Mouse (Mus musculus) urinary bladder, adult 2 months (tissue): Measurements from ENCODE around the gene Gm12355. TPM values are rescaled to one million over a fixed set of nuclear protein-coding genes. Genes with fewer than 3 reads are reported as not detected.

Experiments
- DNase-seq: peaks from one replicate; pipeline ENCODE4 v3.0.0; 2022; ENCODE audit warnings: low spot score
- polyA plus RNA-seq: library from polyadenylated mRNA; depleted of rRNA; stranded (reverse); fragments of >200 nt; gene quantifications from 2 replicates; pipeline ENCODE4 v1.2.3, GENCODE M21; 2012

The Gm12355 gene
- polyA plus RNA-seq, 1 experiment = 0.47 TPM

GRCm38 (mm10) chr11:98602090-98602690 is 23.3 kb downstream of the Gm12355 start:
- DNase-seq = no peak

GRCm38 (mm10) chr11:98599291-98599690 is 26.2 kb downstream of the Gm12355 start:
- DNase-seq = no peak

GRCm38 (mm10) chr11:98598851-98599290 is 26.6 kb downstream of the Gm12355 start:
- no peak for DNase-seq

- no peak for DNase-seq
These were observed 27.5 kb downstream of the Gm12355 start, which contains the start of gene Lrrc3c for GRCm38 (mm10) chr11:98597991-98598390. TSS of gene Lrrc3c (plus strand) at chr11:98598291.

DNA sequence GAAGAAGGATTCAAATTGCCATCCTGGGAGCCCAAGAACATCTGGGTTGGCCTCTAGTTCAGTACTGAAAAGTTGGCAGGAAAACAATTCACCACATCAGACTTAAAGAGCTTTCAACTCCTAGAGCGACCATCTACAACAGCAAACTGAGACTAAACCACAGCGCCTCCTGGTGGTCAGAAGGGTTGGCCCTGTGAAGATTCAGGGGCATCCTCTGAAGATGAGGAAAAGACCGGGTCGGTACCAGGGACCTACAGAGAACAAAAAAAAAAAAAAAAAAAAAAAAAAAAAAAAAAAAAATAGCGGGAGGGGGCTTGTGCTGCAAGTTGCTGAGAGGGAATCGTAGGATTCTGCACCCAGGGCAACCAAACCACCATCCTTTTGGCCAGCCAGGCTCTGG is 28.1 kb downstream of the Gm12355 start:
- DNase-seq = peak; percentile 18

DNA sequence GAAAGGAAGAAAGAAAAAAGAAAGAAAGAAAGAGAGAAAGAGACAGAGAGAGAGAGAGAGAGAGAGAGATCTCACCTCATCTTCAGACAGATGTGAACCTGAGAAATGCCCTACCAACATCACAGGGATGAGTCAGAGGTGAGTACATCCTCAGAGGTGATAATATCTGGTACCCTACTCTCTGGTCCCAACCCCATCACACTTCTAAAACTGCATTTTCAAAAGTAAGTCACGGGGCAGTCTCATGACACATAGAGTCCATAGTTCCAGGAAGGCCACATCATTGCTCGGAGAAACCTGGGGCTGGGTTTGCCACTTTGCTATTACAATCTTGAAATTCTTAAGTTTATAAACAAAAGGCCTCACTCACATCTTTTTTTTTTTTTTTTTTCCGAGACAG is 29.5 kb downstream of the Gm12355 start:
- no peak for DNase-seq

DNA sequence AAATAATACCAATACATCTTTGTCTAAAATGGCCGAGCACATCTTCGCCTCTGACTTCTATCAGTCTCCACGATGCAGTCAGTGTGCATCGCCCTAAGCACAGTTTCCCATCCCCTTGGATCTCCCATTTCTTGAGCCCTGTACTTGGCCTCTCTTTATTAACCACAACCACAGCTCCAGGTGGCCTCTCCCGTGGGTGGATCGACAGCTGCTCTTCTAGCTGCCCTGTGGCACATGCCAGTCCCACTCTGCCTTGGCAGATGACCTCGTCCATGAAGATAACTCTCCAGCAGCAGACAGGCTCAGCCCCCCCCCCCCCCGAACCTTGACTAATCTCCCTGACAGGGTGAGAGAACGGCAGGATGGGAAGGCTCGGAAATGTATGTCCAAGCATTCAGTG is 30.0 kb downstream of the Gm12355 start:
- DNase-seq = no peak

- DNase-seq = no peak
These were observed 30.4 kb downstream of the Gm12355 start for GRCm38 (mm10) chr11:98595021-98595420.

DNA sequence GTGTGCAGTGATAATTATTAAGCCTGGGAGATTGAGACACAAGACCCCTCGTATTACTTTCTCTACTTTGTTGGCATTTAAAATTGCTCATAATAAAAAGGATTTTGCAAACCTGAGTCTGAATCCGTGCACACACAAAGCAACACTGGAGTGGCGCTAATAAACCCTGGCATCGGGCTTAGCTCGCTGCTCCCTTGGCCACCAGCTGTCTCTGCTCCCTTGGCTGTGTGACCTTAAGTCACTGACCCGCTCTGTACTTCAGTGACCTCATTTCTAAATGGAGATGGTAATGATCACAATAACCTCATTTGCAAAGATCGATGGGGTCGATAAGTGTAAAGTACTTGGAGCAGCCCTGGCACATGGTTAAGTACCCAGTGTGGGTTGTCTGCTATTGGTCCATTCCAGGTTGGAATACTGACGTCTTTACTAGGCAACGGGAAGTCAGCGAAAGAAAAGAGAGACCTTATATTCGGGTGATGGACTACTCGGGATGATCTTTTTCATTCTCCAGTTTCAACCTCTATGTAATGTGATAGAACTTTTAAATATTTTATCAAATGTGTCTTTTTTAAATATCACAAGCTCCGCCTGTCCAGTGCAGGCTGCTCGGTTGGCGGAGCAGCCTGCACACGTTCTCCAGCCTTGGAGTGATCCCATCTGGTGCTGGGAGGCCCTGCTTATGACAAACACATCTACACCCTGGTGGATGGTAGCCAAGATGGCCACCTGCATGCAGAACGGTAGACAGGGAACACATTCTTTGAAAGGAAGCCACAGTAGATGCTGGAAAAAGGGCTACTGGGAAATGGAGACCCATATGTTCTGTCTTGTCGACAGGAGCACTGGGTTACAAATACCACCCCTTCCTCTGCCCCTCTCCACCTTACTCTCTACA is 34.7 kb downstream of the Gm12355 start:
- DNase-seq = no peak

DNA sequence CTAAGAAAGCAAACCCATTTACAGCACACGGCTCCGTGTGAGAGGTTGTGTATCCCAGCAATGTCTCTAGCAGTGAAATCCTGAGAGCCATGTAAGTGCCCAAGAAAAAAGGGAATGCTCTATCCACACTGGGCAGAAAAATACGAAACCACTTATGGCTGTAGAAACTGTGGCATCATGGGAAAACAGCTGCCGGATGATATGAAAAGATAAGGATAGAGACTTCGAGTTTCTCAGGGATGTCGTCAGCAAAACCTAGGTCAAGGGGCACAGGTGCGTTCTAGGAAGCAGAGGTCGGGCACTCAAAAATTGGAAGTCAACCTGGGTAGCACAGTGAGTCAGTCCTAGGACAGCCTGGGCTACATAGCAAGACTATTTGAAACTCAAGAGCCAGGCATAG is 36.2 kb downstream of the Gm12355 start:
- no peak for DNase-seq

DNA sequence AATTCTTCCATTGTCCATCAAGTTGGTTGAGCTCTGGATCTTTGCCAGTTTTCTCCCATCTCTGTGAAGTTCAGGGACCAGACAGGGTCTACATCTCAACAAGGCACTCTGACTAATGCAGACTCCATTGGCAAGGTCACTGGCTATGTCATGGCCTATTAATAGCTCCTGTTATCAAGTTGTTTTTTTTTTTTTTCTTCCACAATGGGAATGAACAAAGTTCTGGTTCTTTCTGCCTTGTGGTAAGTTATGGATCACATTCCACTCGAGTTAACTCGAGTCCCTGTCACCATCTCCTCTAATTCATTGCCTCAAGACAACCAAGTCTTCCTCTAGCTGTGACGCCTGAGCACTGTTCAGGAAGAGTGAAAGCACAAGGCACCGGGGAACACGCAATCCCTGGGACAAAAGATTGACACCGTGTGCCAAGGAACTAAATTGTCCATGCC is 36.6 kb downstream of the Gm12355 start:
- DNase-seq = no peak

DNA sequence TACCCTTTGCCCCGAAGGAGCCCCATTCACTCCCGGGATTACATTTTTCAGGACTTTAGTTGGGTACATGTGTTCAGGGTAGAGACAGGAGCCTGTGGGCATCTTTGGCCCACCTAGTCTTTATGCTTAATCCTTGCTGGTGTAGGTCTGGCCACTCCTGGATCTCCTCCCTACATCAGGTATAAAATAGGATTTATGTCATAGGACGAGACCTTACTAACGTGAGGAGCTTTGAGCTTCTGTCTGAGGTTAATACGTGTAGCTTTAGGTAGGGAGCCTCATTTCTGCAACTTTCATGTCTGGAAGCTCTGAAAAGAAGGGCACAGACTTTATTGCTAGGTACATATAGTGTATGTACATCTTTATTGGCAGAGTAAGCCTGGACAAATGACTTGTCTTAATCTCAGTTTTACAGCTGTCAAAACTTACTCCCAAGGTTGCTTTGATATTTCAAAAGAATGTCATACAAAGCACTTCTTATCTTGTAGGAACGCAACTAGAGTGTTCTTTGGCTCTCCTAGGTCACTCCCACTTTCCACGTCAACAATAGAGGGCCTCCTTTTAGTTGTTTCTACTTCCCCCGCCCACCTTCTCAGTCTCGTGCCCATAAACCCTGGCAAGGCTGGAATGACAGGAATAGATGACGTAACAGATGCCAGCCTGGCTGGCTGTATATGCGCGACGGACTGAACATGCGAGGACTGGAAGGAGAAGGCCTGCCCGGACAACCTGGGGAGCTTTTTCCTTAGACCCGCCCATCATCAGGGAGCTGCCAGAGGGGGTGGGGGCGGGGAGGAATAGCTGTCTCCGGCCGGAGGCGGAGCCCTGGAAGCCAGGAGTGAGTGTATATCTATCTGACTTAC is 37.5 kb downstream of the Gm12355 start:
- peak; percentile 60 for DNase-seq

- peak; percentile 96 for DNase-seq
These were observed 38.4 kb downstream of the Gm12355 start, which contains the start of gene Ormdl3 for GRCm38 (mm10) chr11:98586892-98587563. TSS of gene Ormdl3 (minus strand) at chr11:98587368.

DNA sequence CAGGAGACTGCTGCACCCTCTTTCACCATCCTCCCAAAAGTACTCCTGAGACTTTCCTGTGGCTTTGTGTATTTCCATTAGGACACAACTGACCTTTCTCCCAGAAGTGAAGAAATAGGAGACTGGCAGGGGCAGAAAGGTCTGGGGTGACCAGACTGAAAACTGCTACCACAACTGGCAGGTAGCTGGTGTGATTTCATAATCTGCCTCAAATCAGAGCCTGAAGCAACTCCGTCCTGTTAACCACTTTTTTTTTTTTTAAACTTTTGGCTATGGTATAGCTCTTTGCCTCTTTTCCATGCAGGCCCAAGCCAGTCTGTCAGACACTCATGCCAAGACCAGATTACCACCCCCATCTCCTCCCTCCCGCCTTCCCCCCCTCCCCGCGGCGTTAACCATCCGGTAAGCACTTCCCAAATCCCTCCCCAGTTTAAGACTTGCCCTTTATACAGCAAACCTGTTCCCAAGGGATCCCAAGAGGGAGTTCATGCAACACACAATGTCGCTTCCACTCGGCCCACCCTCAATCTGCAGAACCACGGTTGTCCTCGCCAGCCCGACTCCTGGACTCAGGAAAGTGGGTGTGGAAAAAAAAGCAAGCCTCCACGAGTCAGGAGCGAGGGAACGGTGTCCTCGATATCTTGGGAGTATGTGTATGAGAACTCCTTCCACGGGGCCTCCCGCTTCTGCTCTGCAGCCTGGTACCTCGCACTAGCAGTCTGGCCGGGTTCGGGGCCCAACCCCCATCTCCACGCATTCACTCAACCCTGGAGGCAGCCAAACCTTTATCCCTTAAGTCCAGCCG is 39.2 kb downstream of the Gm12355 start:
- no peak for DNase-seq

- no peak for DNase-seq
These were observed 40.8 kb downstream of the Gm12355 start for GRCm38 (mm10) chr11:98584629-98585177.

DNA sequence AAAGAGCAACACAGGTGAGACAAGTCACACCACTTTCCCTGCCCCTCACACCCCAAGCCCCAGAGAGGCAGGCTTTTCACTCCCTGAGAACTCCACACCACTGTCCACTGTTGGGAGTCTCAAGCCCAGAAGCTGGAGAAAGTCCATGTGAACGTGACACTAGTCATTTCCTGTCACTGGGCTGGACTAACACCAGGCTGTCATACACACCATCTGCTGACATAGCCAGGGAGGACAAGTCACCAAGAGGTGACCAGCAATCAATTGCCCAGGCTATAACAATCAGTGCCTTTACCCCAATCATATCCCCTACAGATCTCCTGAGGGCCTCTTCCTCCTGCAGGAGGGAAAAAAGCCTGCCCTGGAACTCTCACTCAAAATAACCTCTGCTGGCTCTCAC is 41.3 kb downstream of the Gm12355 start:
- DNase-seq = no peak

DNA sequence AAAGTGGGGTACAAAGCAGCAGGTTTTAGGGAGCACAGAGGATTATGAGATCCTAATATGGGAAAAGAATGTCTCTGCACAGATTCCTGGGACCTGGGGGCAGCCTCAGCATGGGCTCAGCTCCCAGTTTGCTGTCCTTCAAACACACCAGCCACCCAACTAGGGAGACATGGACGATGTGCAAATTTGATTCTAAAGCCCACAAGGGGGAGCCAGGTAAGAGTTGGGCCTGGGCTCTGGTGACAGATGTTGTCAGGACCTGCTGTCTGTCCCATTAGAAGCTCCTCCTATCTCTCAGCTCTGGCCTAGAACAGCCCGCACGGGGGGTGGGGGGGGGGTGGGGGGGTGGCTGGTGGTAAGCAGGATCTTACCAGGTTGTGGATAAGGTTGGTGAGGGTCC is 41.9 kb downstream of the Gm12355 start:
- no peak for DNase-seq

GRCm38 (mm10) chr11:98583265-98583552 is 42.3 kb downstream of the Gm12355 start:
- DNase-seq = no peak

DNA sequence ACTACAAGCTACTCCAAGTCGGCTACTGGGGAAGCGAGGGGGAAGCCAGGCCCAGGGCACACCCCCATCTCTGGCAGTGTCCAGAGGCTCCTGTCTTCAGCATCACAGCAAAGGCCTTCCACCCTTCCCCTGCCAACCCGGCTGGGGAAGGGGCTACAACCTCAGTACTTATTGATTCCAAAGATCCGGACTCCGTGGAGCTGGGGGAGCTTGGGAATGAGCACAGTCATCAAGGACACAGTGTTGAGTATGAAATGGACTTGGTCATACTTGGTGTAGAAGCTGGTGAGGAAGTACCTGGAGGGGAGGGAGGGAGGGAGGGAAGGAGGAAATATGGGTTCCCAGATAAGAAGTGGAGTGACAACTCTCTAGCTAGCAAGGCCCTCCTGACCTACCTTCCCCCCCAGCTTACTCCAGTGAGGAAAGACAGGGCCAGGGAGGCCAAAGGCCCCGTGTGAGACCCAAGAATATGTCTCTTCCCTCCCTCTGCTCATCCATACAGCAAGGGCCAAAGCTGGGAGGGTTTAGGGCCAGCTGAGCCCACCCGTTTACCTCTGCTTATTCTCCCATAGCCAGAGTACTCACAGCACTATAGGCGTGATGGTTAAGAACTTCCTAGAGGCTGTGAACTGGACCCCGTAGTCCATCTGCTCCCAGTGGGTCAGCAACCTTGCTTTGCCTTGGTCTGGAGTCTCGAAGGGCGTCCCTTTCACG is 42.8 kb downstream of the Gm12355 start:
- DNase-seq = no peak

DNA sequence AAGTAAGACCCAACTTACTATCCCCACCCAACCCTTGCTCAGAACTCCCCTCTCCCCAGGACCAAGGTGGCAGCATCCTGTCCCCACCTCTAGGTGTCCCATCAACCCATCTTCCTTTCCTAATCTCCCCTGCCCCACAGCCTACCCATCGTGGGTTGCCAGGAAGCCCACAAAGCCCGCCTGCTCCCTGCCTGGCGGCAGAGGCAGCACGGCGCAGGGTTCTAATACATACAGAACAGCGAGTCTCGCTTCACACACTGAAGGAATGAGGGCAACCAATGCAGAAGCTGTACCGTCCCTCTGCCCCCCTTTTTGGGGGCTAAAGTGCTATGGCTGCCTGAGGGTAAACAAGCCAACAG is 43.5 kb downstream of the Gm12355 start:
- DNase-seq = no peak
